8 mouse cellular contexts compared by ENCODE assay signal in the genomic region with DNA sequence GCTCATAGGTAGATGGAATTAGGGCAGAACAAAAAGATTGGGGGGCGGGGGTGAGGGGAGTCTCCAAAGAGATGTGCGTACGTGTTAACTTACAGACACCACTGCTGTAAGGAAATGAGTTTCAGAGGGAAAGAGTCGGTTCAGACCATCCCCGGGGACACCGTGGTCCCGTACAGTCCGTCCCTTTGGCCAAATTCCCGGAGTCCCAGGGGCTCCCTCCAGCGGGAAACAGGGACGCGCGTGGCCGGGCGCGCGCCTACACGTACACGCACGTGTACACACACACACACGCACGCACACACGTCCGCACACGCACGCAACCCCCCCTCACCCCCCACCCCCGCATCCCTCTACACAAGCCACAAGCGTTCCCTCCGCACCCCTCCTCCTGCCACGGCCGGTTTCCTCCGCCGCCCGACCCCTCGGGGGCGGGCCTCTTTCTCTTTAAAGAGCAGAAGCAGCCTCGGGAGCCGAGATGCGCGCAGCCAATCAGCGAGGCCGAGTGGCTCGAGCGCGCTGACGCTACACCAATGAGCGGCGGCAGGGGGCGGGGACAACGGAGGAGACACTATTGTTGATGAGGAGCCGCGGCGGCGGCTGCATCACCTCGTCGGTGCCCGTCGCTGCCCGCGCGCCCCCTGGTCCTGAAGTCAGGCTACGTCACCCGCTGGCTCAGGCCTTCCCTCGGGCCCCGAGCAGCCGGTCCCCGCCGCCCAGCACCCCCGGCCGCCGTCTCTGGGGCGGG. TPM values are rescaled to one million over a fixed set of nuclear protein-coding genes. Genes with fewer than 3 reads are reported as not detected.
DNase-seq lines count a peak whose midpoint lies in the region; ATAC-seq and TF ChIP-seq lines count a peak whose summit lies in the region.

A gene (plus strand): TSS at position 594 of the 745 bp plus-strand sequence.

- peaks cover 25% of the 10 kb centered on the region for H3K4me1 ChIP-seq in embryonic facial prominence, embryonic 13.5 days
- H3K4me1 ChIP-seq in kidney, adult 2 months (ENCODE audit: control insufficient read depth, insufficient read depth, low read length): peaks cover 10% of the 10 kb centered on the region; the same call in 1 of the 2 replicates
- peaks cover 25% of the 10 kb centered on the region for H3K4me1 ChIP-seq in limb, embryonic 12.5 days (replicated peaks)
- peaks cover 29% of the 10 kb centered on the region for H3K4me1 ChIP-seq in midbrain, embryonic 15.5 days
- H3K4me1 ChIP-seq in spleen, adult 2 months (ENCODE audit: control insufficient read depth, insufficient read depth, insufficient read length): no peaks in the 10 kb centered on the region; the same call in 1 of the 2 replicates

- H3K4me3 ChIP-seq in embryonic facial prominence, embryonic 13.5 days: peak within 1 kb of the TSS; percentile 99
- H3K4me3 ChIP-seq in kidney, adult 2 months (ENCODE audit: insufficient read depth, low read depth, low read length): peak within 1 kb of the TSS; percentile 82
- H3K4me3 ChIP-seq in limb, embryonic 12.5 days (replicated peaks): peak within 1 kb of the TSS; percentile 99
- H3K4me3 ChIP-seq in midbrain, embryonic 15.5 days: peak within 1 kb of the TSS; percentile 97
- H3K4me3 ChIP-seq in spleen, adult 2 months (ENCODE audit: extremely low read depth, insufficient read depth, insufficient read length): peak within 1 kb of the TSS; percentile 95

- peak within 1 kb of the TSS; percentile 95 for H3K27ac ChIP-seq in embryonic facial prominence, embryonic 13.5 days
- H3K27ac ChIP-seq in kidney, adult 2 months (ENCODE audit: insufficient read depth, low read depth, low read length): peak within 1 kb of the TSS; percentile 74
- peak within 1 kb of the TSS; percentile 97 for H3K27ac ChIP-seq in limb, embryonic 12.5 days
- H3K27ac ChIP-seq in midbrain, embryonic 15.5 days: peak within 1 kb of the TSS; percentile 98
- peak within 1 kb of the TSS; percentile 97 for H3K27ac ChIP-seq in spleen, adult 2 months (ENCODE audit: insufficient read depth, low read length)

- under 1% methylated on average over 68 of the region's 72 CpGs for WGBS in embryonic facial prominence, embryonic 13.5 days
- under 1% methylated on average over 72 of the region's 72 CpGs for WGBS in kidney, adult 2 months
- WGBS in limb, embryonic 12.5 days: under 1% methylated on average over 72 of the region's 72 CpGs
- under 1% methylated on average over 70 of the region's 72 CpGs for WGBS in midbrain, embryonic 15.5 days
- WGBS in spleen, adult 2 months: under 1% methylated on average over 72 of the region's 72 CpGs

- H3K4me2 ChIP-seq in embryonic facial prominence, embryonic 13.5 days: peak within 1 kb of the TSS; percentile 68
- peak within 1 kb of the TSS; percentile 63 for H3K4me2 ChIP-seq in limb, embryonic 12.5 days
- H3K4me2 ChIP-seq in midbrain, embryonic 15.5 days: peak within 1 kb of the TSS; percentile 65

- DNase-seq in 3134 (ENCODE audit: extremely low read depth, insufficient read length, low spot score): peak; percentile 98
- DNase-seq in adrenal gland, postnatal 36 days: peak; percentile 98 to 99
- DNase-seq in heart, adult 18-20 months: peak; percentile 97 to 99
- DNase-seq in kidney, adult 2 months: peak; percentile 99
- DNase-seq in spleen, adult 2 months (ENCODE audit: low read depth in 1 of 2, low spot score in 2 of 2): peak; percentile 94 to 99

- no peaks in the 10 kb centered on the region for H3K27me3 ChIP-seq in embryonic facial prominence, embryonic 13.5 days
- no peaks in the 10 kb centered on the region for H3K27me3 ChIP-seq in kidney, adult 2 months (replicated peaks; ENCODE audit: control insufficient read depth, insufficient read depth, low read length)
- H3K27me3 ChIP-seq in limb, embryonic 12.5 days: no peaks in the 10 kb centered on the region
- no peaks in the 10 kb centered on the region for H3K27me3 ChIP-seq in midbrain, embryonic 15.5 days (replicated peaks)
- no peaks in the 10 kb centered on the region for H3K27me3 ChIP-seq in spleen, adult 2 months (ENCODE audit: control insufficient read depth, insufficient read depth, low read length)

- ATAC-seq in embryonic facial prominence, embryonic 13.5 days (ENCODE audit: insufficient number of reproducible peaks, insufficient read depth, low FRiP score, low TSS enrichment, low read depth): peak; percentile 95
- ATAC-seq in limb, embryonic 12.5 days (ENCODE audit: insufficient number of reproducible peaks, insufficient read depth, low FRiP score, low TSS enrichment, low read depth): peak; percentile 97
- ATAC-seq in midbrain, embryonic 15.5 days (replicated peaks): peak; percentile 98

- H3K9ac ChIP-seq in embryonic facial prominence, embryonic 13.5 days: peak within 1 kb of the TSS; percentile 93
- H3K9ac ChIP-seq in limb, embryonic 12.5 days (replicated peaks): peak within 1 kb of the TSS; percentile 96
- H3K9ac ChIP-seq in midbrain, embryonic 15.5 days: peak within 1 kb of the TSS; percentile 95

- no peaks in the 10 kb centered on the region for H3K36me3 ChIP-seq in embryonic facial prominence, embryonic 13.5 days
- no peaks in the 10 kb centered on the region for H3K36me3 ChIP-seq in kidney, adult 2 months (ENCODE audit: control insufficient read depth, insufficient read depth, low read length)
- no peaks in the 10 kb centered on the region for H3K36me3 ChIP-seq in limb, embryonic 12.5 days
- no peaks in the 10 kb centered on the region for H3K36me3 ChIP-seq in midbrain, embryonic 15.5 days (replicated peaks)
- no peaks in the 10 kb centered on the region for H3K36me3 ChIP-seq in spleen, adult 2 months (ENCODE audit: control insufficient read depth, insufficient read depth, low read length)

- H3K9me3 ChIP-seq in embryonic facial prominence, embryonic 13.5 days: no peaks in the 10 kb centered on the region
- H3K9me3 ChIP-seq in limb, embryonic 12.5 days: no peaks in the 10 kb centered on the region
- no peaks in the 10 kb centered on the region for H3K9me3 ChIP-seq in midbrain, embryonic 15.5 days

- TF ChIP-seq POLR2A in kidney, adult 2 months (IDR thresholded peaks at IDR 0.05; ENCODE audit: low read depth, low read length): peak; percentile 80
- TF ChIP-seq POLR2A in spleen, adult 2 months (IDR thresholded peaks at IDR 0.05; ENCODE audit: low read depth, low read length): peak; percentile 26; the same call in 1 of the 2 replicates

- TF ChIP-seq CTCF in kidney, adult 2 months (conservative IDR thresholded peaks at IDR 0.05; ENCODE audit: insufficient read depth, insufficient read length, low read depth, low read length): no peak
- no peak for TF ChIP-seq CTCF in spleen, adult 2 months (IDR thresholded peaks at IDR 0.05; ENCODE audit: extremely low read depth, insufficient read depth, insufficient read length, insufficient replicate concordance)

RNA-seq across cellular contexts. Expression of the gene that starts here (rescaled TPM):
- total RNA-seq in adrenal gland, postnatal 36 days (2021): 10 to 100 TPM; 34.8 to 59.8 TPM
- polyA plus RNA-seq in embryonic facial prominence, embryonic 13.5 days (2015; fragmentation: Nextera tagmentation; extraction: Ambion mirVana): 11.0 and 11.7 TPM in 2 replicates
- total RNA-seq in heart, adult 18-20 months (2021): 10 to 100 TPM; 24.1 to 37.5 TPM
- polyA plus RNA-seq in kidney, adult 2 months (2012; rRNA removed): 11.5 and 11.9 TPM in 2 replicates
- 17.6 and 19.0 TPM in 2 replicates for polyA plus RNA-seq in limb, embryonic 12.5 days (2016; fragmentation: Nextera tagmentation; extraction: Ambion mirVana)
- 44.3 and 48.2 TPM in 2 replicates for polyA plus RNA-seq in midbrain, embryonic 15.5 days (2015; fragmentation: Nextera tagmentation; extraction: Ambion mirVana)
- 9.5 and 13.8 TPM in 2 replicates for polyA plus RNA-seq in spleen, adult 2 months (2012; rRNA removed)

Comparison
In these comparisons a context has a peak if more than half of its experiments do, and no peak if none do; other contexts are left out.
1. Peak in every context shown above with its lines: DNase-seq, ATAC-seq, H3K4me3 ChIP-seq and H3K27ac ChIP-seq.